Mouse (Mus musculus) neural tube, embryonic 12.5 days (tissue): ENCODE results near the gene Sptan1. TPM values are rescaled to one million over a fixed set of nuclear protein-coding genes. Genes with fewer than 3 reads are reported as not detected.

Experiments
- ATAC-seq: fragments of 200-750 bp; cut with Nextera tagmentation; 2 replicates; pipeline ENCODE4 v1.8.0; 2017; ENCODE audit warnings: low read depth, mild to moderate bottlenecking, moderate TSS enrichment, moderate library complexity; ENCODE audit not compliant: low FRiP score
- H3K27ac ChIP-seq: fragments of 300-500 bp; sonication (generic); 2 replicates; pipeline ENCODE4 v1.5.1; 2016
- H3K27me3 ChIP-seq: fragments of 300-500 bp; sonication (generic); replicated peaks from 2 replicates; pipeline ENCODE4 v1.6.1; 2016; ENCODE audit warnings: mild to moderate bottlenecking
- H3K36me3 ChIP-seq: fragments of 300-500 bp; sonication (generic); 2 replicates; pipeline ENCODE4 v1.6.1; 2016; ENCODE audit warnings: mild to moderate bottlenecking
- H3K4me1 ChIP-seq: fragments of 300-500 bp; sonication (generic); 2 replicates; pipeline ENCODE4 v1.6.1; 2016
- H3K4me2 ChIP-seq: fragments of 300-500 bp; sonication (generic); replicated peaks from 2 replicates; pipeline ENCODE4 v1.6.1; 2016; ENCODE audit warnings: mild to moderate bottlenecking
- H3K4me3 ChIP-seq: fragments of 300-500 bp; sonication (generic); 2 replicates; pipeline ENCODE4 v1.5.1; 2016
- H3K9ac ChIP-seq: fragments of 300-500 bp; sonication (generic); 2 replicates; pipeline ENCODE4 v1.6.1; 2016; ENCODE audit warnings: mild to moderate bottlenecking
- H3K9me3 ChIP-seq: fragments of 300-500 bp; sonication (generic); 2 replicates; pipeline ENCODE4 v1.6.1; 2016; ENCODE audit warnings: mild to moderate bottlenecking
- WGBS: fragments of 180-500 bp; shearing (Covaris S2); methylation state at CpG from one replicate; pipeline ENCODE4 v1.1.7; 2016; 5-methylcytosine and 5-hydroxymethylcytosine counted together
- polyA plus RNA-seq: library from polyadenylated mRNA; unstranded; fragments of >200 nt; fragmentation: Nextera tagmentation; extraction: Ambion mirVana; gene quantifications from 2 replicates; pipeline ENCODE4 v1.2.1, GENCODE M21; 2016

The Sptan1 gene
- polyA plus RNA-seq, 1 experiment from 2014 or later: 206 TPM

DNA sequence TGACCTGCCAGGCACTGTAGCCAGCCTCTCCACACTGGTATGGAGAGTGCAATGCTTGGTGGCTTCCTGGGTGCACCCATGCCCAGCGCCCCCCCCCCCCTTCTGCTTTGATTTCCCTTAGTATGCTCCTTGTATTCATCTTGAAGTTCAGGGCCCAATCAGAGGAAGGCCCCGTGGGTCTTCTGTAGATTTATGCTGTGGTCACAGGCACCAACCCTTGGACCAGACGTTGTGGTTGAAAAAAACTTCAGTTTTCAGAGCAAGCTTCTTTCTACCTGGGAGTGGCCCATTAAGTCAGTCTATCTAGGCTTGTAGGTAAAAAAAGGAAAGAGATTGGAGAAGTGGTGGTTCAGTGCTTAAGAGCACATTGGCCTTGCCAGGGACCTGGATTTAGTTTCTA, 98.4 kb downstream of the Sptan1 start:
- Histone ChIP-seq H3K4me3 (peak overlapping the region; percentile 53; the same call in 1 of the 2 replicates), H3K4me1 (peaks cover 41% of the 10 kb centered on the region), H3K27ac (no peak overlapping the region), H3K9me3 (no peaks in the 10 kb centered on the region), H3K4me2 (peak overlapping the region; percentile 91), H3K27me3 (no peaks in the 10 kb centered on the region), H3K9ac (no peak overlapping the region), H3K36me3 (peaks cover 6% of the 10 kb centered on the region)
- ATAC-seq: no peak
- 7% methylated on average over 2 of the region's 3 CpGs for WGBS

DNA sequence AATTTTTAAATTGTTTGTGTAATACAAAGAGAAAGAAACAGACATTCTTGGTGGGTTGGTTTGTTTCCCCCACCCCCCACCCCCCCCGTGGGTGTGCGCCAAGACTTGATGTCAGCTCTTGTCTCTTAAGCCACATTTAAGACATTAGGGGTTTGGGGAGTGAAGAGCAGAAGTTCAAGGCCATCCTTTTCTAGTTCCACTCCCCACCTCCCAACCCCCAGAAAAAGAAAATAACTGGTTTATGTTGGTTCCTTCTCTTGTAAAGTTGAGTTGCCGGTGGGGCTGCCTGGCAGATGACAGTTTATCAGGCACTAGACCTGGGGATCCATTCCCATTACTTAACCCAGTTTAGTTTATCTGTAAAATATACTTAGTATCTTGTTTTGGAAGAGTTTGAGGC, 98.9 kb downstream of the Sptan1 start:
- ATAC-seq: no peak
- no peak overlapping the region for H3K9ac ChIP-seq
- no peak overlapping the region for H3K4me3 ChIP-seq

DNA sequence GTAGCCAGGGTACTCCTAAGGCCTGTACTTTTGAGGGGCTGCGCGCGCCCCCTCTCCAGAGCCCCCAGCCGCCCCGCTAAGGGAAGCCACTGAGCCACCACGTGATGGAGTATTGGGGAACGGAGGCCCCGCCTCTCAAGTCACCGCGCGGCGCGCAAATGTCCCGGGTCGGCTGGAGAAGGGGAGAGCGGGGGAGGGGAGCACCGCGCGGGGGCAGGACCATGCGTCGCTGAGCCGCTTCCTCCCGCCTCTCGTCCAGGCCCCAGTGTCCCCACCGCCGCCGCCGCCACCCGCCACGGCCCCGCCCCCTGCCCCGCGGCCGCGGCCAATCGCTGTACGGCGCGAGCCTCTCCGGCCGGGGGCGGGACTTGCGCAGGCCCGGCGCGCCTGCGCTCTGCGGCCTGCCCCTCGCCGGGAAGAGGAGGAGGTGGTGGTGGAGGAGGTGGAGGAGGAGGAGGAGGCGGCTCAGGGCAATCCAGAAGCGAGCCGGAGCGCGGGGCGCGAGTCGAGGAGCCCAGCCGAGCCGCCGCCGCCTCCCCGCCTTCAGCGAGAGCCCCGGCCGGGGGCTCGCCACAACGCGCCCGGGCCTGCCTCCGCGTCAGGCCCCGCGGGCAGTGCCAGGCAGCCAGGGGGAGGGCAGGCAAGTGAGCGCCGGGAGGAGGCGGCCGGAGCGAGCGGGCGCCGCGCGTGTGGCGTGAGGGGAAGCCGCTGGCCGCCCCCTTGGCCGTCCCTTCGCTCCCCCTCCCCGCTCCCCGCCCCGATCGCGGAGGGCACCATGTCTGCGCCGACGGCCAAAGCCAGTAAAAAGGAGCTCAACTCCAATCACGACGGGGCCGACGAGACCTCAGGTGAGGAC, 100.9 kb downstream of the Sptan1 start:
- Histone ChIP-seq H3K4me3 (peak overlapping the region; percentile 100), H3K27me3 (no peaks in the 10 kb centered on the region), H3K4me1 (peaks cover 38% of the 10 kb centered on the region), H3K4me2 (peak overlapping the region; percentile 76), H3K9ac (peak overlapping the region; percentile 99), H3K36me3 (peaks cover 25% of the 10 kb centered on the region), H3K9me3 (no peaks in the 10 kb centered on the region), H3K27ac (peak overlapping the region; percentile 98)
- ATAC-seq: peak; percentile 91
- WGBS: under 1% methylated on average over 81 of the region's 101 CpGs

More for the DNA sequence above, 98.9 kb downstream of the Sptan1 start:
- H3K4me2 ChIP-seq: peak overlapping the region; percentile 91
- WGBS: 34% methylated on average over 3 of the region's 3 CpGs
- peaks cover 41% of the 10 kb centered on the region for H3K4me1 ChIP-seq
- H3K9me3 ChIP-seq: no peaks in the 10 kb centered on the region
- no peaks in the 10 kb centered on the region for H3K27me3 ChIP-seq
- no peak overlapping the region for H3K27ac ChIP-seq
- peaks cover 10% of the 10 kb centered on the region for H3K36me3 ChIP-seq

DNA sequence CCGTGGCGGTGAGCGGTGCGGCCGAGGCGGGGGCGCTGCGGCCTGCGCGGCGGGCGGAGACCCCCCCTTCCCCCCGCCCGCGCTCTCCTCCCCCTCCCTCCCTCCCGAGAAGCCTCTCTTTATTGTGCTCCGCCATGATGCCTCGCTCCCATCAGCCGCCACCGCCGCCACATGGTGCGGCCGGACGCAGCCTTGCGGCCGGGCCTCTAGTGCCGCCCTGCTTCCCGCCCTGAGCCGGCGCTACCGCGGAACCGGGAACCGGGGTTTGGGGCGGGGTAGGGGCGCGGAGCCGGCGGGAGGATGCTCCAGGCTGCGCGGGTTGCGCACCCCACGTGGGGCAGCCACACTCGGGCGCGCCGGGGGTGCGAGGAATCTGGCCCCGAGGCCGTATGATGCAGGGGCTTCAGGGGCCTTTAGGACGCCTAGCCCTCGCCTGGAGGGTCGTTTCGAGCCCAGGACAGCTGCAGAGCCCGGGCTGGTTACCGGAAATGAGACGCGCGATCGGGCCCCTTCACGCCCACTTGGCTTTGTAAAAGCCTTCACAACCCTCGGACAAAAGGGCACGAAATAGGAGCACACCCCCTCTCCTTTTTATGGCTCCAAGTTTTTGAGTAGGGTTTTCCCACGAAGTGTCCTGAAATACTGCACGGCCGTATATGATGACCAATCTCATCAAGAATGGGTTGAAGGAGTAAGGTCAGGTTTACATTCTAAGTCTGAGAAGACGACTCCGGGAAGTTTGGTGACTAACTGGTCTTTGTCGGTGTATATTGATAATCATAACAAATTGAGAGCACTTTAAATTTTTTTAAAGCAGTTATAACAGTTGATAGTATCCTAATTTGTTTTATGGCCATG, 101.9 kb downstream of the Sptan1 start:
- peak; percentile 42 for ATAC-seq
- WGBS: under 1% methylated on average over 54 of the region's 69 CpGs

DNA sequence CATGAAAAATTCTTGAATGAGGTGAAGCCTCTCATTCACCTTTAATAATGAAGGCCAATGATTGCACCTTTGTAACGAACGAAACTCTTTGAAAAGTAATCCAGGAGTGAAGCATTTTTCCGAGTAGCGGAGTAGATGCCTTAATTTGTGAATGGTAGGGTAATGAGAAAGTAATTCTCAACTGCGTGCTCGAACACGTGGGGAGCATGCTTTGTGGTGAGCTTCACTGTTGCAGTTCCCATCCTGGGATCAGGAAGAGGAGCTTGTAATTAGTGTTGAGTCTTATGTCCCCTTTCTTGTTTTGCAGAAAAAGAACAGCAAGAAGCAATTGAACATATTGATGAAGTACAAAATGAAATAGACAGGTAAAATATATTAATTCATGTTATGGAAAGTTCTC, 102.6 kb downstream of the Sptan1 start:
- no peak for ATAC-seq
- Histone ChIP-seq H3K9me3 (no peaks in the 10 kb centered on the region), H3K4me3 (peak overlapping the region; percentile 100), H3K27me3 (no peaks in the 10 kb centered on the region), H3K4me2 (peak overlapping the region; percentile 76), H3K9ac (peak overlapping the region; percentile 99), H3K27ac (no peak overlapping the region), H3K4me1 (peaks cover 29% of the 10 kb centered on the region), H3K36me3 (peaks cover 35% of the 10 kb centered on the region)
- 23% methylated on average over 7 of the region's 7 CpGs for WGBS

More for the DNA sequence above, 101.9 kb downstream of the Sptan1 start:
- no peaks in the 10 kb centered on the region for H3K27me3 ChIP-seq
- no peaks in the 10 kb centered on the region for H3K9me3 ChIP-seq
- H3K4me3 ChIP-seq: peak overlapping the region; percentile 100
- H3K4me2 ChIP-seq: peak overlapping the region; percentile 76
- H3K36me3 ChIP-seq: peaks cover 28% of the 10 kb centered on the region
- H3K4me1 ChIP-seq: peaks cover 33% of the 10 kb centered on the region
- H3K9ac ChIP-seq: peak overlapping the region; percentile 99
- peak overlapping the region; percentile 98 for H3K27ac ChIP-seq

DNA sequence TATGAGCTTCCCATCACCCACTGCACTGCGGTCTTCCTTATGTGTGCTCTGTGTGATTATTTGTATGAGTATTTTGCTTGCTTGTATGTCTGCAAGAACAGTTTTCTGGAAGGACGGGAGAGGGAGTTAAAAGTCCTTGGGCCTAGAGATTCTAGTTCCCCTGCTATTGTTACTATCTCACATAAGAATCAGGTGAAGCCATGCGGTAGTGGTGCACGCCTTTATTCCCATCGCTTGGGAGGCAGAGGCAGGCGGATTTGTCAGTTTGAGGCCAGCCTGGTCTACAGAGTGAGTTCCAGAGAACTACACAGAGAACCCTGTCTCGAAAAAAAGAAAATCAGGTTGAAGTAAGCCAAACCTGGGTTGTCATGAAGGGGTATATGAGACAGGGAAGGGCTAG, 107.5 kb downstream of the Sptan1 start:
- H3K27ac ChIP-seq: no peak overlapping the region
- no peaks in the 10 kb centered on the region for H3K9me3 ChIP-seq
- no peak for ATAC-seq
- H3K4me1 ChIP-seq: peaks cover 12% of the 10 kb centered on the region
- H3K9ac ChIP-seq: no peak overlapping the region
- H3K27me3 ChIP-seq: no peaks in the 10 kb centered on the region
- no peak overlapping the region for H3K4me2 ChIP-seq
- 78% methylated on average over 7 of the region's 7 CpGs for WGBS
- peaks cover 45% of the 10 kb centered on the region for H3K36me3 ChIP-seq
- no peak overlapping the region for H3K4me3 ChIP-seq

DNA sequence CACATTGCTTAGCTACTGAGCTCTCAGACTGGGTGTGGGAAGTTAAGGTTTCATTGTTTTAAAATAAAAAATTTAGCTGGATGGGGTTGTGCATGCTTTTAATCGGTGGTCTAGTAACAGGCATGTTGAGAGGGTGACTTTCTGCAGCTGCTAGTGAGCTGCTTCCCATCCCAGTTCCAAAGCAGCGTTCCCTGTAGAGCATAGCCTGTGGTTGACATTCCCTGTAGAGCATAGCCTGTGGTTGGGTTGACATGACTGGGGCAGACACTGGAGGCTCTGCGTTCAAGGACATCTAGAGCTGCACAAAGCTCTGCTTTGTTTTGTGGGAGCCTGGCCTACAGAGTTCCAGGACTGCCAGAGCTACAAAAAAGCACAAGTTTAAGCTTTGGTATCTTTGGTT, 107.9 kb downstream of the Sptan1 start:
- Histone ChIP-seq H3K9me3 (no peaks in the 10 kb centered on the region), H3K27ac (no peak overlapping the region), H3K27me3 (no peaks in the 10 kb centered on the region), H3K9ac (no peak overlapping the region), H3K4me2 (no peak overlapping the region), H3K4me3 (no peak overlapping the region), H3K4me1 (peaks cover 12% of the 10 kb centered on the region), H3K36me3 (peaks cover 42% of the 10 kb centered on the region)
- 84% methylated on average over 3 of the region's 3 CpGs for WGBS
- ATAC-seq: no peak

DNA sequence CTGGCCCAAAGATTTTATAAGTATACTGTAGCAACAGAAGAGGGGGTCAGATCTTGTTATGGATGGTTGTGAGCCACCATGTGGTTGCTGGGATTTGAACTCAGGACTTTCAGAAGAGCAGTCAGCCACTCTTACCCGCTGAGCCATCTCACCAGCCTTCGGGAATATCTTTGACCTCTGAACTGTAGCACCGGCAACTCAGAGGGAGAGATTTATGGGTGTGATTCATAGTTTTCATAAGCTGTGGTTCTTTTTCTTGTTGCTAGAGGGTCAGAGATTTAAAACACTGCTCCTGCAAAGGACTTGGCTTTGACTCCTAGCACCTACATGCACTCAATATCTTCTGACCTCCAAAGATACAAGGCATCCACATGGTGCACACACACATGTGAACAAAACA, 110.3 kb downstream of the Sptan1 start:
- ATAC-seq: no peak
- no peaks in the 10 kb centered on the region for H3K27me3 ChIP-seq
- H3K9ac ChIP-seq: no peak overlapping the region
- H3K4me3 ChIP-seq: no peak overlapping the region
- 71% methylated on average over 3 of the region's 3 CpGs for WGBS
- H3K27ac ChIP-seq: no peak overlapping the region
- no peak overlapping the region for H3K4me2 ChIP-seq
- H3K9me3 ChIP-seq: no peaks in the 10 kb centered on the region
- H3K36me3 ChIP-seq: peaks cover 21% of the 10 kb centered on the region
- H3K4me1 ChIP-seq: peaks cover 11% of the 10 kb centered on the region

DNA sequence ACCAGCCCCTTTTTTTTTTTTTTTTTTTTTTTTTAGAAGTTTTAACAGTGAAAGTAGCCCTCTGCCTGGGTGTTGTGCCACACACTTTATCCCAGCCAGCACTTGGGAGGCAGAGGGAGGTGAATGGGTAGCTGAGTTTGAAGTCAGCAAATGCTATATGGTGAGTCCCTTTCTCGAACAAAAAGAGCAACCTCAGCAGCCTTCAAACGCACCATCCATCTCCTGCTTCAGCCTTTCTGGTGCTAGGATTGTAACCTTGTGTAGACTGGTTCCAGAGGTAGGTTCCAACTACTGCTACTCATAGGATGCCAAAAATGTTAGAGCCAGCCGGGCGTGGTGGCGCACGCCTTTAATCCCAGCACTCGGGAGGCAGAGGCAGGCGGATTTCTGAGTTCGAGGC, 111.1 kb downstream of the Sptan1 start:
- Histone ChIP-seq H3K36me3 (peaks cover 20% of the 10 kb centered on the region), H3K4me3 (no peak overlapping the region), H3K4me1 (peaks cover 11% of the 10 kb centered on the region), H3K9me3 (no peaks in the 10 kb centered on the region), H3K27me3 (no peaks in the 10 kb centered on the region), H3K27ac (no peak overlapping the region), H3K9ac (no peak overlapping the region), H3K4me2 (no peak overlapping the region)
- WGBS: 94% methylated on average over 9 of the region's 9 CpGs
- no peak for ATAC-seq

DNA sequence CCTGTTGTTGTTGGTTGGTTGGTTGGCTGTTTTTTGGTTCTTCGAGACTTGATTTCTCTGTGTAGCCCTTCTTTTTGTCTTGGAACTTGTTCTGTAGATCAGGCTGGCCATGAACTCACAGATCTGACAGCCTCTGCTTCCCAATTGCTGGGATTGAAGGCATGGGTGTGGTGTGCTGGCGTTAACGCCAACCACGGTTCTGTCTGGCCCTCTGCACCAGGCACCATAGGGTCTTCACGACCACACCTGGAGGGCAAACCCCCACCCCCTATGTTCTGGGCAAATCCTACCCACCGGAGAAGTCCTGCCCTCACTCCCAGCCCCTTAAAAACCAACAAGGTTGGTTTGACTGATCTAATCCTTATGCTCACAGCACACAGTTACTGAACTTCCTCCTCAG, 111.6 kb downstream of the Sptan1 start:
- H3K4me2 ChIP-seq: peak overlapping the region; percentile 95
- H3K27me3 ChIP-seq: no peaks in the 10 kb centered on the region
- peak overlapping the region; percentile 47; the same call in 1 of the 2 replicates for H3K4me3 ChIP-seq
- 74% methylated on average over 6 of the region's 6 CpGs for WGBS
- H3K9ac ChIP-seq: no peak overlapping the region
- H3K9me3 ChIP-seq: no peaks in the 10 kb centered on the region
- 0 out of 2 replicates have a peak, but pooled peaks have one; percentile 4 for ATAC-seq
- no peak overlapping the region for H3K27ac ChIP-seq
- H3K36me3 ChIP-seq: peaks cover 17% of the 10 kb centered on the region
- H3K4me1 ChIP-seq: peaks cover 11% of the 10 kb centered on the region

DNA sequence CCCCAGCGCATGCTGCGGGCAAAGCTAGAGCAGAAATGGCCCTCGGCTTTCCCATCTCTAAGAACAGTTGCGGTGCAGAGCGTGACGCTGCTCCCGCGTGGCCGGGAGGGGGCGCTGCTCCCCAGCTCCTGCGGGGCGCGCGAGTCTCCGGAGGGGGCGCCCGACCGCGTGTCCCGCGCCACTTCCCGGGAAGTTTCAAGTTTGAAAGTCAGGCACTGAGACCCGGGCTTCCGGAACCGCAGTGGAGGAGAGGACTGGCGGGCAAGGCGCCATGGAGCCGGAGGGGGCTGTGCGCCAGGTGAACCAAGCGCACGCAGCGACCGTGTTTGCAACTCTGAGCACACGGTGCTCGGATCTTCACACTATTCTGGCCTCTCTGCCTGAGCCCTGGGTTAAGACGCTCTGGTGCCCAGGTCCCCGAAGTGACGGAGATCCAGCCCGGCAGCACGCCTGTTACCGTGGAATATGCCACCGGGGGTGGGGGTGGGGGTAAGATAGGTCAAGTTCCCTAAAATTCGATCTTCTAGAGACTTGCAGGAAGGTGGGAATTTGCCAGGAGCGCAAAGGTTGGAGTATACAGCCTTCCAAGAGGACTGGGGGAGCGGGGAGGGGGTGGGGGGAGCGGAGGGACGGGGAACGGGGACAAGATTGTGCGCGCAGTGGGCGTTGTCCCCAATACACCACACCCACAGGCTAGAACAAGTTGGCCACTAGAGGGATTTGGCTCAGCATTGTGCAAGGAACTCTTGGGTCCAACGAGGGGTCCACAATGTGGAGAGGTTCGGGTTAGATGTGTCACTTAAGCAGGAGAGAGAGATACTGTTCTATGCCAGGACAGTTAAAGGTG, 112.4 kb downstream of the Sptan1 start, which contains the start of gene Pkn3:
TSS of gene Pkn3 (plus strand) at position 183 of the 847 bp plus-strand sequence.
- Histone ChIP-seq H3K27me3 (no peaks in the 10 kb centered on the region), H3K4me3 (peak within 1 kb of the TSS; percentile 47), H3K27ac (no peak within 1 kb of the TSS), H3K4me2 (peak within 1 kb of the TSS; percentile 95), H3K4me1 (peaks cover 11% of the 10 kb centered on the region), H3K9ac (peak within 1 kb of the TSS; percentile 38; the same call in 1 of the 2 replicates), H3K9me3 (no peaks in the 10 kb centered on the region), H3K36me3 (peaks cover 12% of the 10 kb centered on the region)
- ATAC-seq: peak; percentile 76
- WGBS: under 1% methylated on average over 53 of the region's 53 CpGs
